Mouse (Mus musculus) C2C12 (cell line): ENCODE measurements around the gene Filip1l. TPM values are rescaled to one million over a fixed set of nuclear protein-coding genes. Genes with fewer than 3 reads are reported as not detected.

Experiments
- H3K27me3 ChIP-seq: one replicate; pipeline ENCODE4 v1.6.1; 2011; ENCODE audit not compliant: control insufficient read depth, insufficient read depth, insufficient read length
- H3K36me3 ChIP-seq: one replicate; pipeline ENCODE4 v1.6.1; 2011; ENCODE audit not compliant: control insufficient read depth, insufficient read depth
- H3K4me3 ChIP-seq: one replicate; pipeline ENCODE4 v1.5.1; 2011; ENCODE audit warnings: mild to moderate bottlenecking, control low read depth; ENCODE audit not compliant: poor library complexity, insufficient read depth, severe bottlenecking
- H3K79me2 ChIP-seq: one replicate; pipeline ENCODE4 v1.6.1; 2011; ENCODE audit not compliant: control insufficient read depth, insufficient read depth
- H3K79me3 ChIP-seq: one replicate; pipeline ENCODE4 v1.6.1; 2011; ENCODE audit warnings: low read depth, control low read depth
- H3ac ChIP-seq: one replicate; pipeline ENCODE3; 2011; ENCODE audit warnings: low read depth; ENCODE audit not compliant: control insufficient read depth, insufficient read length
- CEBPB ChIP-seq: IDR thresholded peaks from one replicate; pipeline ENCODE4 v1.6.1; 2011; ENCODE audit warnings: low read depth, mild to moderate bottlenecking, control low read depth, moderate library complexity
- CTCF ChIP-seq: IDR thresholded peaks from one replicate; pipeline ENCODE4 v1.5.1; 2011; ENCODE audit not compliant: control insufficient read depth, insufficient read depth, insufficient read length
- FOSL1 ChIP-seq: IDR thresholded peaks from one replicate; pipeline ENCODE4 v1.8.0; 2011; ENCODE audit warnings: mild to moderate bottlenecking, low read length; ENCODE audit not compliant: poor library complexity, insufficient read depth, severe bottlenecking
- MAX ChIP-seq: IDR thresholded peaks from one replicate; pipeline ENCODE4 v1.6.1; 2011; ENCODE audit warnings: mild to moderate bottlenecking, control low read depth
- MYOD1 ChIP-seq: IDR thresholded peaks from one replicate; pipeline ENCODE4 v1.6.1; 2011; ENCODE audit warnings: low read depth; ENCODE audit not compliant: control insufficient read depth, insufficient read length
- MYOG ChIP-seq: IDR thresholded peaks from one replicate; pipeline ENCODE4 v1.6.1; 2011; ENCODE audit not compliant: control insufficient read depth, insufficient read length; ENCODE audit errors: extremely low read depth
- USF1 ChIP-seq: IDR thresholded peaks from one replicate; pipeline ENCODE4 v1.6.1; 2011; ENCODE audit warnings: low read depth, mild to moderate bottlenecking, control low read depth, moderate library complexity
- polyA plus RNA-seq: library from polyadenylated mRNA; unstranded; fragments of >200 nt; fragmentation: generic; extraction: Trizol; gene quantifications from one replicate; pipeline ENCODE4 v1.2.1, GENCODE M21; 2012; ENCODE audit warnings: missing spikeins

Gene Filip1l
- polyA plus RNA-seq, 1 experiment = 18.8 TPM

- TF ChIP-seq MYOD1 = no peak
- TF ChIP-seq FOSL1 = no peak
- TF ChIP-seq MYOG = no peak
- no peak for TF ChIP-seq USF1
- no peak for TF ChIP-seq CEBPB
- TF ChIP-seq CTCF = no peak
- TF ChIP-seq MAX = no peak
These were observed 64.1 kb downstream of the Filip1l start for GRCm38 (mm10) chr16:57417017-57417416.

GRCm38 (mm10) chr16:57417955-57418354 is 65.1 kb downstream of the Filip1l start:
- Histone ChIP-seq H3K27me3 (no peaks in the 10 kb centered on the region), H3K79me2 (no peaks in the 10 kb centered on the region), H3ac (no peak overlapping the region), H3K79me3 (no peaks in the 10 kb centered on the region), H3K4me3 (no peak overlapping the region), H3K36me3 (no peaks in the 10 kb centered on the region)
- TF ChIP-seq MYOG (no peak), CEBPB (no peak), MAX (no peak), FOSL1 (no peak), MYOD1 (no peak), CTCF (no peak), USF1 (no peak)

More at GRCm38 (mm10) chr16:57417017-57417416, 64.1 kb downstream of the Filip1l start:
- Histone ChIP-seq H3K79me2 (no peaks in the 10 kb centered on the region), H3K4me3 (no peak overlapping the region), H3K79me3 (no peaks in the 10 kb centered on the region), H3ac (no peak overlapping the region), H3K27me3 (no peaks in the 10 kb centered on the region), H3K36me3 (no peaks in the 10 kb centered on the region)

- no peaks in the 10 kb centered on the region for H3K79me2 ChIP-seq
- H3ac ChIP-seq = peak overlapping the region; percentile 74
- H3K27me3 ChIP-seq = no peaks in the 10 kb centered on the region
- no peak overlapping the region for H3K4me3 ChIP-seq
- no peak for TF ChIP-seq FOSL1
- no peak for TF ChIP-seq MYOD1
- no peaks in the 10 kb centered on the region for H3K79me3 ChIP-seq
- no peaks in the 10 kb centered on the region for H3K36me3 ChIP-seq
These were observed 66.4 kb downstream of the Filip1l start for GRCm38 (mm10) chr16:57419332-57419731.

GRCm38 (mm10) chr16:57419881-57420280 is 67.0 kb downstream of the Filip1l start:
- Histone ChIP-seq H3ac (no peak overlapping the region), H3K27me3 (no peaks in the 10 kb centered on the region), H3K79me2 (no peaks in the 10 kb centered on the region), H3K4me3 (no peak overlapping the region), H3K79me3 (no peaks in the 10 kb centered on the region), H3K36me3 (no peaks in the 10 kb centered on the region)
- TF ChIP-seq CEBPB (no peak), MYOG (no peak), MYOD1 (no peak), USF1 (no peak), FOSL1 (no peak), MAX (no peak), CTCF (no peak)

GRCm38 (mm10) chr16:57420773-57421556 is 68.1 kb downstream of the Filip1l start:
- Histone ChIP-seq H3ac (peak overlapping the region; percentile 14), H3K79me2 (no peaks in the 10 kb centered on the region), H3K27me3 (no peaks in the 10 kb centered on the region), H3K4me3 (no peak overlapping the region), H3K36me3 (no peaks in the 10 kb centered on the region), H3K79me3 (no peaks in the 10 kb centered on the region)
- peak; percentile 52 for TF ChIP-seq FOSL1
- no peak for TF ChIP-seq CTCF

GRCm38 (mm10) chr16:57421680-57422417 is 69.0 kb downstream of the Filip1l start:
- TF ChIP-seq MAX (no peak), USF1 (no peak), CEBPB (no peak), MYOD1 (no peak), FOSL1 (no peak), CTCF (no peak), MYOG (no peak)
- H3K79me3 ChIP-seq = no peaks in the 10 kb centered on the region

More at GRCm38 (mm10) chr16:57421680-57422417, 69.0 kb downstream of the Filip1l start:
- no peak overlapping the region for H3ac ChIP-seq
- H3K79me2 ChIP-seq = no peaks in the 10 kb centered on the region
- H3K27me3 ChIP-seq = no peaks in the 10 kb centered on the region
- H3K36me3 ChIP-seq = no peaks in the 10 kb centered on the region
- H3K4me3 ChIP-seq = no peak overlapping the region
